Mouse (Mus musculus) spleen, postnatal 4 days (tissue): Measurements from ENCODE around the gene Zfp36l2.
A peak's percentile ranks its signal among the peaks of the same experiment; 100 is the strongest.
"Not testable (repeated sequence)": the region's sequence is repeated elsewhere in the genome, so short reads cannot be mapped to it uniquely, and the experiment has no call there.

Experiments used
- DNase-seq, 2 experiments: peaks; one replicate each; pipeline ENCODE4 v3.0.0; 2022; ENCODE audit warnings: low spot score in 2 of 2

Gene Zfp36l2

DNA sequence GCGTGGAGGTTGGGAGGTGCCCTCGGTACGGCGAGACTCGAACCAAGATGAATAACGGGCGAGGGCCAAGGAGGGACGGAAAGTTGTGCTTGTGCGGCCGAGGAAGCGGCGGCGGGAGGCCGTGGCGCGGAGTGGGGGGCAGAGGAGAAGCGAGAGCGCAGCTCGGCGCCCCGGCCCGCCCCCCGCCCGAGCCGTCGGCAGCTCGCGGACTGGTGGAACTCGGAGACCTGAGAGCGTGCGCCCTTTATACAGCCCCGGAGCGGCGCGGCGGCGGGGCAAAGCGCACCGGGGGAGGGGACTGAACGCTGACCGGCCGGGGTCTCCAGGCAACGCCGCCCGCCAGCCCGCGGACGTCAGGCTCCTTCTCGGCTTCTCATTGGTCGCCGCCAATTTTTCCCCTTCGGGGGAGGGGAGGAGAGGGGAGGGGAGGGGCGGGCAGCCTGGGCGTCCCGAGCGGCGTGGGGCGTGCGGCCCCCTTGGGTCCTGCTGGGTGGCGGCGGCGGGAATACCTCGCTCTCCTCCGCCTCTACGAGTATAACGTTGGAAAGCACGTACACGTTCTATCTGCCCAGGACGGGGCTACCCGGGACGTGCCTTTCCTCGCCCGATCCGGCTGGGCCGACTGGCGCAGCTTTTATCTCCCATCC, at the start of gene Zfp36l2:
Zfp36l2 (minus strand) TSS at position 221 of the 647 bp plus-strand sequence.
- peak; percentile 93 to 97 for DNase-seq

DNA sequence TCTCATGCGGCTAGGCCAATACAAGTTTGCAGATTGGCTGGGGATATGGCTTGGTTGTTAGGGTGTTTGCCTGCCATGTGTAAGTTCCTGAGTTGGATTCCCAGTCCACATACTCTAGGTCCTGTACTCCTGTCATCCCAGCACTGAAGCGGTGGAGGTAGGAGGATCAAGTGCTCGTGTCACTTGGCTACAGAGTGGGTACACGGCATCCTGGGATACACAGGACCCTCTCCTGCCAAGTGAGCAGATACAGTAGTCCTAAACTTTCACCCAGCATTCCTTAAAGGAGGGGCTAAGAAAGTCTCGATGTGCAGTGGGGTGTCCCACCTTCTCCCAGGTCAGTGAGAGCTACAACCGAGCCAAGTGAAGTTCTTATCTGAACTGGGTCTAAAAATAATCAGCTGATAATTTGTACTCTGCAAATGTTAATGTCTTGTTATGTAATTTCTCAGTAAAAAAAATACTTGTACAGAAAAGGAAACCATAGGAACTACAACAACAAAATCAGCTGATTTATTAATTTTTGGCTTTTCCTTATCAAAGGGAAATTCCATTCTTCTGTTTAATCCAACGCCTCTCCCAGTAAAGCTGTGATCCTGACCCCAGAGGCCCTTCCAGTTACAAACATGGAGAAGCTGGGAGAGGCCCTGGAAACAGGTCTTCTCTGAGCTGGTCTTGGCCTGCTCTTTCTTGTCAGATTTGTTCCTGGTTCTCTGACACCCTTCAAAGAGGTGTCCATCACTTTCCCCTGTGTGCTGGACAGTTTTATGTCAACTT, 49.2 kb upstream of the Zfp36l2 start:
- no peak for DNase-seq

DNA sequence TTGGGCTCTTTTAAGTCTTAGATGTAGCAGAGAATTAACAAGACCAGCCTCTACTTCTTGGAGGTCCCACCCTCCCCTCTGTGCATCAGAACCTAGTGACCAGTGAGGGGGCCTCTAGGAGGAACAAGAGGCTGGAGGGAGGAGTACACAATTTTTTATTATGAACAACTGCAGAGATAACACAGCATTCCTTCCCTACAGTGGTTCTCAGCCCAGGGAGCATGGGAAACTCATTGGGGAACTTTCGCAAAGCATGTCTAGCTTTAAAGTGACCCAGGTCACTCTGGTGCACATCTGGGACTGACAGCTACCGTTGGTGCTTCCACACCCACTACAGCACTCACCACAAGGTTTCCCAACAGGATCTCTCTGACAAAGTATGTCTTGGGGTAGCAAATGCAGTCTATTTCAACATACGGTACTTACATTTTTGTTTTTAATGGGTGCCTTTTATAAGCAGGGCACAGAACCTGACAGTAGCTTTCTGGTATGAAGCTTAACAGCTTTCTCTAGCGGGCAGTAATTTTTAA, 47.7 kb upstream of the Zfp36l2 start:
- DNase-seq: no peak

GRCm38 (mm10) chr17:84234785-84235184, 47.0 kb upstream of the Zfp36l2 start:
- DNase-seq: not testable (repeated sequence)

GRCm38 (mm10) chr17:84233758-84234157, 46.0 kb upstream of the Zfp36l2 start:
- no peak for DNase-seq

- no peak for DNase-seq
Measured at GRCm38 (mm10) chr17:84231361-84231760, 43.6 kb upstream of the Zfp36l2 start.

GRCm38 (mm10) chr17:84228223-84228622, 40.5 kb upstream of the Zfp36l2 start:
- DNase-seq: no peak

DNA sequence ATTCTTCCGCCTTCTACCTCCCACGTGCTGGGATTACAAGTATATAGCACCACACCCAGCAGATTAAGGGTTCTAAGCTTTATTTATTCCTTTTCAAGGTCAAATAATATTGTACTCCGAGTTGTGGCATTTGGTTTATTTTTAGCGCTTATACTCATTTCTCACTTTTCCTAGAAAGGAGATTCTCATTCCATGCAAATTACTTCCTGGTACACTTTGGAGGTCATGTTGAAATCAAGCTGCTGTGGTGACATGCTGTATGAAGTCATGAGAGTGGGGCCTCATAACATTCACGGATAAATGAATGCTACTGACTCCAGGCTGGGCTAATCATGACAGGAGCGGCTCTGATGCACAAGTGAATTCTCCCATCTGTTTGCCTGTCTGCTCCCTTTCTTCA, 38.9 kb upstream of the Zfp36l2 start:
- DNase-seq: no peak

- no peak for DNase-seq
Measured at GRCm38 (mm10) chr17:84226231-84226630, 38.5 kb upstream of the Zfp36l2 start.

DNA sequence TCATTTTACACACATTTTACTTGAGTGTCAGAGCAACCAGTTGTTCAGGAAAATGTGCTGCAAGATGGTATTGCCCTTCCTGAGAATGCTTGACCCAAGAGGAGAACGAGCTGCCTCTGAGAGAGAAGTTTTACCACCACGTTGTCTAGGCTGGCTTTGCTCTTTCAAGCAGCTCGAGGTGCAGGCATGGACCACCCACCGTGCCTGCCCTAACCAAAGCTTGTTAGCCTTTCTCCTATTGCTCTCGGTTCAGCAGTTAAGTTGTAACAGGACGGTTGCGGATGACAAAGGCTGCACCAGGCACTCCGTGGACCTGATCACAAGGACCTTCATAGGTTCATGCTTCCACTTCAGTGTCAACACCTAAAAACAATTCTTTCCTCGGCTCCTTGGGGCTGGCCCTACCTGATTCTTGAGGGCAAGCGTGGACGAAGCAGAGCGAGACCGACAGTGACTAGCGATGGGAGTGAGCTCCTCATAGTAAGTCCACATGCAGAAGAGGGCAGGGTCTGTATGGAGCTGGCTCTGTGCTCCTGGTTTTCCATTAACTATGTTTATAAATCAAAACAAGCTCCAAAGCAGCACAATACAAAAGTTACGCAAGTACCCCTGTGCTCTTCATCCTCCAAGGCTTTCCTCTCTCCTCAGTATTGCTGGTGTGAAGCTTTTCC, 36.6 kb upstream of the Zfp36l2 start:
- no peak for DNase-seq

DNA sequence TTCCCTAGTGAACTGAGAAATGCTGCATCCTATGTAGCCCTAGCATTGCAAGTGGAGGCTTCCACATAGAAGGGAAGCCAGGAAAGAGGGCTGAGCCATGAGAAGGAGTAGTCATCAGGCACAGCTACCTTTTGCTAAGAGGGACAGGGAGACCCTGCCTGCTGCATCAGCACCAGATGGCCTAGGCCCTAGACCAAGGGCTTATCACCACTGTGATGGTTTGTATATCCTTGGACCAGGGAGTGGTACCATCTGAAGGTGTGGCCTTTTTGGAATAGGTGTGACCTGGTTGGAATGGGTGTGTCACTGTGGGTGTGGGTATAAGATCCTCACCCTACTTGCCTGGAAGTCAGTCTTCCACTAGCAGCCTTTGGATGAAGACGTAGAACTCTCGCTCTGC, 31.1 kb upstream of the Zfp36l2 start:
- DNase-seq: not testable (repeated sequence)

DNA sequence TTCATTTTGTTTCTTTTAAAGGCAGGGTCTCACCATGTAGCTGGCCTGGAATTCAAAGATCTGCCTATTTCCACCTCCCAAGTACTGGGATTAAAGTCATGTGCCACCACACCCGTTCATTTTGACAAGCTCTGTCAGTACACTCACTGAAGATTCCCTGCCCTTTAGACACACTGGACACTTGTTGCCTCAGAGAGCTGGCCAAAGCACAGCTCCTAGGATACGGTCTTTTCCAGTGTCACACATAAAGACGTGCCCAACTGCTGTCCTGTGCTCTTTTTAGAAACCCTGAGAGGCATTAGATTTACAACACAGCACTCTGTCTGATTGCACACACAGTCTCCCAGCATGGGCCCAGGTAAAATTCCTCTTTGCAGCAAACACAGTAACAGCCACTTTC, 29.9 kb upstream of the Zfp36l2 start:
- DNase-seq: no peak

DNA sequence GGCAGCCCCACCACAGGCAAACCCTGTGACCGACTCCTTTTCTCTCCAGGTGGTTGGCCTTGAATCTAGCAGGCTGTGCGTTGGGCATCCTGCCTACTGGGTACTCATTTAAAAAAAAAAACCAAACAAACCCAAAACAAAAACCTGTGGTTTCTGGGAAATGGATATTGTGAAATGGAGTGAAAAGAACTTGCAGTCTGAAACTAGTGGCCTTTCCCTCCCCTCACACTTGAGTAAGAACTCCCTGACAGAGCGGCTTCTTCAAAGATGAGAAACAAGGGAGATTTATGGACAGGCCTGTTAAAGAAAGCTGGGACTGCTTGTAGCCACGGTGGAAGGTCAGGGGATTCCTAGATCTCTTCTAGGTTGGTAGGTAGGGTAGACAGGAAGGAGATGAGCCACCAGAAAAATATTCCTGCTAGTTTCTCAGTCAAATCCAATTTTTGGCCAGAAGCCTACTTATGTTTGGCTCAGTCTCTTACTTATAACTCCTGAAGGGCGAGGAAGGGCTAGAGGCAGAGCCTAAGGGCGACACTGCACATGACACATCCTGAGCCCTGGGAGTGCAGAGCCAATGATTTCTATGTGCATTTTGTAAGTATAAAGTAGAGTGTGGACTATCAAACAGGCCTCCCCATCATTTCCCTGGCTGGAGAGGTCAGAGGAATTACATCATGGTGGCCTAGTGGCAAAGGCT, 27.7 kb upstream of the Zfp36l2 start:
- no peak for DNase-seq

GRCm38 (mm10) chr17:84213464-84213863, 25.7 kb upstream of the Zfp36l2 start:
- DNase-seq: no peak

DNA sequence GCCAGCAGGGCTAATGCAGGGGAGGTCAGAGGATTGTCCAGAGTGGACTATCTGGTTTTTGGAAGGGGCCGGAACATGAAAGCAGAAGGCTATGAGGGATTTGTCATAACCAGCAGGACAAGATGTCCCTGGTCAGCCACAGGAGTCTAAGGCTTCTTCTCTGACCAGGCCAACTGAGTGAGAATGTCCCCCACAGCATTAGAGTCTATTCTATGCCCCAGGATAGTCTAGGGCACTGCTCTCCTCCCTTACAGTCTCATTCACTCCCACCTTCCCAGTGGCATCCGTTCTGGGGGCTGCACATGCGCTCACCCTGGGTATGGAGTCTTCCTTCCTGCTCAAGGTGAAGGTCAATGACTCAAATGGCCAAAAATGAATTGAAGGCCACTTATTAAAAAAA, 19.9 kb upstream of the Zfp36l2 start:
- no peak for DNase-seq

- no peak for DNase-seq
Measured at GRCm38 (mm10) chr17:84206239-84206638, 18.5 kb upstream of the Zfp36l2 start.

- DNase-seq: no peak
Measured at GRCm38 (mm10) chr17:84204962-84205361, 17.2 kb upstream of the Zfp36l2 start.

DNA sequence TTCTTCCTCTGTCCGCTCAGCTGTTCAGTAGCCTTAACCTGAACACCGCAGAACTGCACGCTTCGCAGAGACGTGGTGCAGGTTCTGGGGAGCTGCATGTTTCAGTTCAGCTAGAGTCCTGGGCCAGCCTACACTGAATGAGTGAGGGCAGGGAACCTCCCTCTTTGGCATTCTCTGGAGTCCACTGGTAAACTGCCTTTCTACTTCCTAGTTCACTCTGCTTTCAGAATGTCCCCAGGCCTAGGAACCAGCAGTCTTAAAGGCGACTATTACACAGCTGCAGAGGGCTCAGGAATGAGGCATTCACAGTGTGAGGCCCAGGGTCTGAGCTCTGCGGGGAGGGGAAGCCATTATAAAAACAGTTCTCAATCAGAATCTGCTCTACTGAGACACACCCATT, 15.6 kb upstream of the Zfp36l2 start:
- DNase-seq: no peak

GRCm38 (mm10) chr17:84201183-84201582, 13.4 kb upstream of the Zfp36l2 start:
- no peak for DNase-seq

DNA sequence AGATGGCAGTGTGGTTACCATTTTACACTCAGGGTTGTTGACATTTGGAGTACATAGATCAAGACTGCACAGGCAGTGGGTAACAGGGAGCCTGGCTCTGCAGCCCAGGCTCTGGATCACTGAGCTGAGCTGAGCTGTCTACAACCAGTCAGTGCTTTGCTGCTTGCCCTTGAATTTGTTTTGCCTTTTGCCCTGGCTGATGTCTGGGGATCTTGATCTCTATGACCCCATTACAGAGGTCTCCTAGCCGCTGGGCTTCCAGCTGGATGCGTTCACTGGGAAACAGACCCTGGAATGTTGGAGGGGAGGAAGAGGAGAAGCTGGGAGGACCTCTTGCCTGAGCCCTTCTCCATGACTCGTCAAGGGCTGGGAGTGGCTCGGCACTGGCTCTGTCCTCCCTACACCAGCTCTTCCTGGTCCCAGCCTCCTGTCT, 10.2 kb upstream of the Zfp36l2 start:
- no peak for DNase-seq

- no peak for DNase-seq
Measured at GRCm38 (mm10) chr17:84196329-84196728, 8.6 kb upstream of the Zfp36l2 start.

DNA sequence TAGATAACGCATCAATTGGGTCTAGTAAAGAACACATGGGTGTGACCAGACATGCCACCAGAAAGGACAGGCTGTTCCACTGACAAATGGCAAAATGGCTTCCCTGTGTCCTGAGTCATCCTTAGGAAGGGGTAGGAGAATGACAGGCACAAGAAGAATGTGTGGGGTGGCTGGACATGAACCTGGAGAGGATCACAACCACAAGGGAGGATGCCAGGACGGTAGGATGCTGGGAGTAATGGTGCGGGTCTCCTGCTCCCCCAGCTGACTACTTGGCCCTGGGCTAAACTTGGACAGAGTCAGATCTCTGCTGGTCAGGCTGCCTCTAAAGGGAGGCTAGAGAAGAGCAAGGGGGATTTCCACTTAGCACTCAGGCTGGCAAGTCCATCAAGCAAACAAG, 8.1 kb upstream of the Zfp36l2 start:
- DNase-seq: no peak
